8 mouse cellular contexts compared by ENCODE assay signal in the genomic region with DNA sequence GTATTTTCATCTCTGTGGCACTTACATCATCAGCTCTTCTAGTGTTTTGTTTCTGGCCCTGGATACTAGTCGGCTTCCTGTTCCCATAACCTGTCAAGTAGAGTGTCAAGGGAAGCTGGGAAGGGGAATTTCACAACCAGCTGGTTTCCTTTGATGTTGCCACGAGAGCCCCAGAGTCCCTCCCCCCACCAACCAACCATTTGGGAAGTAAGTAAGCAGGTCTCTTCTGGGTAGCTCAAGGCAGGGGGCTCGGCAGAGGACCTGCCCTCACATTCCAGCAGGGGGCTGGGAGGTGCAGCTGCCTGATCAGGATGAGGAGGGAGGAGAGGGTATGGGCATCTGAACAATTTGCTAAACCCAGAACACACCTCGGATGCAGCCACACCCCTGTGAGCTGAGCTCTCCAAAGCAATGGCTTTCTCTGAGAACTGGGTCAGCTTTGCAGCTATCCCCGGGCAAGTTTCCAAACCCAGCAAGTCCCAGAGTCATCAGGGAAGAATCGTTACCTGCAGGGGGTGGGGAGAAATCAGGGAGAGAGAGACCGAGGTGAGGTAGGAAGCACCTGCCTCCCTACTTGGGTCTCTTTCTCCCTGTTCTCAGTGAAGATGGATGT. TPM values are rescaled to one million over a fixed set of nuclear protein-coding genes. Genes with fewer than 3 reads are reported as not detected.
DNase-seq lines count a peak whose midpoint lies in the region; ATAC-seq and TF ChIP-seq lines count a peak whose summit lies in the region.

No protein-coding gene starts in this region.

- H3K9ac ChIP-seq in heart, postnatal 0 days (replicated peaks; ENCODE audit: low read depth, low read length) = no peak overlapping the region
- peak overlapping the region; percentile 14; the same call in 1 of the 2 replicates for H3K9ac ChIP-seq in lung, embryonic 16.5 days (ENCODE audit: low read length)

- intact Hi-C loops in gastrocnemius, adult 2 months (cut with DNase I) = loop anchor here (5.0 kb wide), 1 partner anchor 152 kb away; no protein-coding TSS in a partner anchor

- H3K36me3 ChIP-seq in heart, postnatal 0 days (replicated peaks; ENCODE audit: control insufficient read depth, insufficient read depth, low read length) = peaks cover 3% of the 10 kb centered on the region
- H3K36me3 ChIP-seq in lung, embryonic 16.5 days (ENCODE audit: control insufficient read depth, insufficient read depth, low read length) = no peaks in the 10 kb centered on the region

- no peak for TF ChIP-seq CTCF in gastrocnemius, adult 2 months (IDR thresholded peaks at IDR 0.05)
- TF ChIP-seq CTCF in heart, postnatal 0 days (IDR thresholded peaks at IDR 0.05; ENCODE audit: low read depth) = no peak

- peak overlapping the region; percentile 74 for H3K27ac ChIP-seq in gastrocnemius, adult 2 months
- H3K27ac ChIP-seq in heart, postnatal 0 days (ENCODE audit: low read depth) = no peak overlapping the region
- peak overlapping the region; percentile 76 for H3K27ac ChIP-seq in lung, embryonic 16.5 days (ENCODE audit: low read length)

- H3K4me3 ChIP-seq in gastrocnemius, adult 2 months = peak overlapping the region; percentile 30
- H3K4me3 ChIP-seq in heart, postnatal 0 days (ENCODE audit: low read depth, low read length) = no peak overlapping the region
- no peak overlapping the region for H3K4me3 ChIP-seq in lung, embryonic 16.5 days (ENCODE audit: low read length)

- ATAC-seq in heart, postnatal 0 days (ENCODE audit: insufficient read depth, low read depth) = no peak
- ATAC-seq in lung, embryonic 16.5 days (ENCODE audit: low read depth) = peak; percentile 4; the same call in 1 of the 2 replicates
- ATAC-seq in frontal cortex, adult (ENCODE audit: low TSS enrichment) = no peak

- peak; percentile 42 for DNase-seq in gastrocnemius, adult 2 months
- DNase-seq in gastrocnemius, postnatal 25 days = no peak
- peak; percentile 98 for DNase-seq in ZHBTc4 (ENCODE audit: low read depth, low spot score)
- DNase-seq in heart, postnatal 0 days (ENCODE audit: low spot score) = peak; percentile 70
- DNase-seq in thymus, postnatal 14 days = no peak
- DNase-seq in right cerebral cortex, adult 18-20 months = no peak

- H3K4me2 ChIP-seq in heart, postnatal 0 days (ENCODE audit: low read depth, low read length) = peak overlapping the region; percentile 27; the same call in 1 of the 2 replicates
- H3K4me2 ChIP-seq in lung, embryonic 16.5 days (ENCODE audit: low read depth, low read length) = peak overlapping the region; percentile 12; the same call in 1 of the 2 replicates

- no peak for TF ChIP-seq EP300 in heart, postnatal 0 days (IDR thresholded peaks at IDR 0.05; ENCODE audit: low read depth)

- H3K27me3 ChIP-seq in heart, postnatal 0 days (ENCODE audit: control insufficient read depth, insufficient read depth, low read length) = no peaks in the 10 kb centered on the region
- no peaks in the 10 kb centered on the region for H3K27me3 ChIP-seq in lung, embryonic 16.5 days (ENCODE audit: control insufficient read depth, insufficient read depth, low read depth, low read length)

- no peaks in the 10 kb centered on the region for H3K9me3 ChIP-seq in heart, postnatal 0 days (replicated peaks; ENCODE audit: control insufficient read depth, low read length)
- H3K9me3 ChIP-seq in lung, embryonic 16.5 days (ENCODE audit: control insufficient read depth, low read length) = no peaks in the 10 kb centered on the region

- peaks cover 23% of the 10 kb centered on the region for H3K4me1 ChIP-seq in heart, postnatal 0 days (ENCODE audit: control insufficient read depth, insufficient read depth)
- H3K4me1 ChIP-seq in lung, embryonic 16.5 days (replicated peaks; ENCODE audit: control insufficient read depth, insufficient read depth, low read length) = peaks cover 36% of the 10 kb centered on the region

- WGBS in heart, postnatal 0 days = 9% methylated on average over 7 of the region's 7 CpGs
- 7% methylated on average over 7 of the region's 7 CpGs for WGBS in lung, embryonic 16.5 days

RNA-seq across cellular contexts. Expression of a gene that starts 1.5 kb away (rescaled TPM):
- 10 to 100 TPM; 13.7 to 28.5 TPM for total RNA-seq in gastrocnemius, adult 2 months (2021)
- 10 to 100 TPM; 13.6 to 20.3 TPM for total RNA-seq in gastrocnemius, postnatal 25 days (2021)
- total RNA-seq in heart, postnatal 0 days (2014; rRNA removed; ENCODE audit: low replicate concordance) = 115 and 221 TPM in 2 replicates
- polyA plus RNA-seq in heart, postnatal 0 days (2015; fragmentation: Nextera tagmentation; extraction: Ambion mirVana) = 25.3 and 26.0 TPM in 2 replicates
- 37.6 and 40.1 TPM in 2 replicates for polyA plus RNA-seq in lung, embryonic 16.5 days (2015; fragmentation: Nextera tagmentation; extraction: Ambion mirVana)

Comparison
In these comparisons a context has a peak if more than half of its experiments do, and no peak if none do; other contexts are left out.
1. DNase-seq: peak in gastrocnemius, adult 2 months (single experiment), ZHBTc4 (single experiment) and heart, postnatal 0 days (single experiment); none in gastrocnemius, postnatal 25 days (single experiment), thymus, postnatal 14 days (single experiment) and right cerebral cortex, adult 18-20 months (single experiment).